Mouse (Mus musculus): Measurements from ENCODE around the gene Casq1. TPM values are rescaled to one million over a fixed set of nuclear protein-coding genes. Genes with fewer than 3 reads are reported as not detected.

The Casq1 gene
- total RNA-seq, 4 experiments from 2014 or later: 0.21 to 0.30 (median 0.29) TPM; not detected in 1

DNA sequence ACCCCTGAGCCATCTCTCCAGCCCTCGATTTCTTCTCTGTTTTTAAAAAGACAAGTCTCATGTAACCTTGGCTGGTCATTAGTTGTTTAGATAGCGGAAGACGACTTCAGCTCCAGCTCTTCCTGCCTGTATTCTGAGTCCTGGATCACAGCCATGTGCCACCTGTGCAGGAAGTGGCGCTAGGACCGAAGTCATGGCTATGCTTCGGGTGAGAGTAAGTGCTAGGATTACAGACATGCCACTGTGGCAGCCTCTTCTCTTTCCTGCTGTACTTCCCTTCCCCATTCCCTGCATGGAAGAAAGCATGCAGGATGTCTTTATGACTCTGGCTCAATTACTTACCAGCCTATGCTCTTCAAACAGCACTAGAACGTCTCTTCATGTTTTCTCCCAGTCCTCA, 40.6 kb downstream of the Casq1 start:
- DNase-seq: no peak

DNA sequence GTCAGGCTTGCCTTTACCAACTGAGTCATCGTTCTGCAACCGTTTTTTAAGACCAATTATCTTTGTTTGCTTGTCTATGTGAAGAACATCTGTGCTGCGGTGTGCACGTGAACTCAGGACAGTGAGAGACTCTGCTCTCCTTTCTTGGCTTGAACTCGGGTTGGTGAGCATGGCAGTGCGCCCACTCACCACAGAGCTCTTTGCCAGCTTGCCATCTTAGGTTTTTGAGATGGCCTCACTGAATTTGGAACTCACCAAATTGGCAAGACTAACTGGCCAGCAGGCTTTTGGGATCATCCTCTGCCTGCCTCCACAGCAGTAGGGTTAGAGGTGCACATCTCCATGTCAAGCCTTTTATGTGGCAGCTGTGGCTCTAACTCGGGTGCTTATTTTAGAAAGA, 41.9 kb downstream of the Casq1 start:
- no peak for DNase-seq

DNA sequence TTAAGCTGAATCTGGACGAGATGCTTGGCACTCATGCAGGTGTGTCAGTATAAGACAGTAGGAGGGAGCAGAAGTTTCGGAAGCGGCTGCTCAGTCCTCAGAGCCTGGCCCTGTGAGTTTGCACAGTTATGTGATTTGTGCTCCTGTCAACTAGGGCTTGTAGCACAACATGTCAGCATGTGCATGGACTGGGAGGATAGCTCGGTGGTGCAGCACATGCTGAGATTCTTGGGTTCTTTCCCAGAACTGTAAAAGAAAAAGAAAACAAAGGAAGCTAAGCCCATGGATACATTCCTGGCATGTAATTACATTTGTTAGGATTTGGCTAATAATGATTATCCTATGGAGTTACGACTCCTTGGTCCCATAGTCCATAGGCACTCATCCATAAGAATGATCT, 46.5 kb downstream of the Casq1 start:
- no peak for DNase-seq

DNA sequence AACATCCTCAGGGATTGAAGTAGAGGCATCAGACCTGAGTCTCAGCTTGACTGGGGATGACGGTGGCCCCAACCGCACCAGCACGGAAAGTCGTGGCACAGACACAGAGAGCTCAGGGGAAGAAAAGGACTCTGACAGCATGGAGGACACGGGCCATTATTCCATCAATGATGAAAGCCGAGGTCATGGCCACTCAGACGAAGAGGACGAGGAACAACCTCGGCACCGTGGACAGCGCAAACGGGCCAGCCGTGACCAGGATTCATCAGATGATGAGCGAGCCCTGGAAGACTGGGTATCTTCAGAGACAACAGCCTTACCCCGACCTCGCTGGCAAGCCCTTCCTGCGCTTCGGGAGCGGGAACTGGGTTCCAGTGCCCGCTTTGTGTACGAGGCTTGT, 47.3 kb downstream of the Casq1 start:
- peak; percentile 25 for DNase-seq

DNA sequence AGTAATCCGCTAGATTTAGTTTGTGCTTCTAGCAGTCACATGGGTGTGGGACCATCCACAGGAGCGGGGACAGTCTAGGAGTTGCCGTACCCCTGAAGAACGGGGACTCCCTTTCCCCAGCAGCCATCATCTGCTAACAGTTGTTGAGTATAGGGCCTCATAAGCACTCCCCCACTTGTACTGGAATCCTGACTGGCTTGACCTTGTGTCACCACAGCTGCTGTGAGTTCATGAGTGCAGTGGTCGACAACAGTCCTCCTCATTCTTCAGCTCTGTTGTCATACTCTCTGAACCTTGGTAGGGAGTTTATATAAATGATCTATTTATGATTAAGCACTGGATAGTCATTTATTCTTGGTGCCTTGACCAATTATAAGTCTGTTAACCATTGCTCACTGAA, 49.9 kb downstream of the Casq1 start:
- no peak for DNase-seq

DNA sequence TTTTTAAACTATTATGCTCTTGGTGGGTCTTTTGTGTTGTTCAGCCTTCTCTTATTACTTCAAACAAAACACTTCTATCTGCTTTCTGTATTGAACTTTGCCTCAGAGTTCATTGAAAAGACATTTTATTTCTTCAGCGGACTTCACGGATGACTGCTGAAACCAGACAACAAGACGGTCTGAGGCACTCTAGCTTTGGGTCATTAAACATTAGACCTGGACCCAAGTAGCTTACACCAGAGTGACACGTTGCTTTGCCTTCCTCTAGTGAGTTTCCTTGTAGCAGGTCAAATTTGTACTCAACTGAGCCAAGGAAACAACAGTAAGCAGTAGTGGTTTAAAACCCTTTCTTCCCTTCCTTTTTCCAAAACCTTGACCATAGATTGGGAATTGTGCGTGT, 51.8 kb downstream of the Casq1 start:
- no peak for DNase-seq

DNA sequence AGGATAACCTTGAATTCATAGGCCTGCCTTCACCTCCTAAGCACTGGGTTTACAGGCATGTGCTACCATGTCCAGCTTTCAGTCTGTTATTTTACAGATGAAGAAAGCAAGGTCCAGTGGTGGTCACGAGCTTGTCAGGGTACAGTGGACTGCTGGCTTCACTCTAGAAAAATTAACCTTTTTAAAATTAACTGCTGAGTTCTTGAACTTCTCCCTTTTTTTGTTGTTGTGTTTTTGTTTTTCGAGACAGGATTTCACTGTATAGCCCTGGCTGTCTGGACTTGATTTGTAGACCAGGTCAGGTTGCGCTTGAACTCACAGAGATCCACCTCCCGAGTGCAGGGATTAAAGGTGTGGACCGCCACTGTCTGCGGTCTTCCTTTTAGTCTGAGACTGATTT, 56.7 kb downstream of the Casq1 start:
- no peak for DNase-seq

DNA sequence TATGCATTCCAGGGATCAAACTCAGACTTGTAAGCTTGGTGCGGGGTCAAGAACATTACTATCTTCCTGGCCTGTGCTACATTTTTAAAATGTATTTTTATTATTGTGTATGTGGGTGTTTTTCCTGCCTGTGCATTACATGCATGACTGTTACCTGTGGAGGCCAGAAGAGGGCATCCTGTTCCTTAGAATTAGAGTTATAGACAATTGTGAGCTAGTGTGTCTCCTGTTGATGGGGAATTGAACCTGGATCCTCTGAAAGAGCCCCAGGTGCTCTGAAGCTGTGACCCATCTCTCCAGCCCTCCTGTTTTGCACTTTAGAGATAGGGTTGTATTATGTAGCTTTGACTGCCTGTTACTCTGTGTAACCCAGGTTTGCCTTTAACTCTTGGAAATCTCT, 57.7 kb downstream of the Casq1 start:
- no peak for DNase-seq

DNA sequence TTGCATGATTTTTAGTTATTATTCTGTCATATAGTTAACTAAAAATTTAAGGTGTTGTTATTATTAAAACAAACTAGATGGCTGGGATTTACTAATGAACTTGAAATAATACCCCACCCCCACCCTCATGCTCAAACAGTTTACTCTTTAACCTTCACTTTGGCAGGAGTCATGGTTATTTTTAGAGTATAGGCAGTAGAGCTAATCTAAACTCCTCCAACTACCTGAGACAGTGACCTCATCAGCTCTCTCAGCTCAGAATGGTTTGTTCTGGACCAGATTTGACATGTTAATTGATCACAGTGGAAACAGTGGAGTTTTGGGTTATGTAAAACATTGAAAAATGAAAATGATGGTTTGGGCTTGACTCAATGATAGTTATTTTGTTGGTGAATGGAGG, 59.2 kb downstream of the Casq1 start:
- no peak for DNase-seq

DNA sequence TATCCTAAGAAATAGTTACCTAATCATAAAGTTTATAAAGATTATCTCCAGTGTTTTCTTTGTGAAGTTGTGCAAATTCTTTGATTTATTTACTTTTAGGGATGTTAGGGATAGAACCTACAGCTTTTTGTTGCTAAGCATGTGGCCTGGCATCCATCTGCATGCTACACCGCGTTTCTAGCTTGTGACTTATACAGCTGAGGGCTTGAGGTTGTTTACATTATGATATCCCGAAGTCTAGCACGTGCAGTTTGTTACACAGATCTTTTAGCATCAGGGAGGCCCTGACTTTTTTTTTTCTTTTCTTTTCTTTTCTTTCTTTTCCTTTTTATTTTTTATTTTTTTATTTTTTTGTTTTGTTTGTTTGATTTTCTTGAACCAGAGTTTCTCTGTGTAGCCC, 59.7 kb downstream of the Casq1 start:
- no peak for DNase-seq

Other genes starting within 250 kb of the Casq1 start
- gene Vangl2, start 191.4 kb downstream of the Casq1 start, total RNA-seq (2022): 1 to 10 TPM; 4.8 to 7.7 (median 5.1) TPM
- not detected for gene Nhlh1, start 162.3 kb downstream of the Casq1 start, total RNA-seq (2022)
- gene Copa, start 137.3 kb downstream of the Casq1 start, total RNA-seq (2022): 100 to 1,000 TPM; 180 to 214 (median 195) TPM
- gene Ncstn, start 137.1 kb downstream of the Casq1 start, total RNA-seq (2022): 100 to 1,000 TPM; 110 to 135 (median 124) TPM
- gene Pex19, start 93.1 kb downstream of the Casq1 start, total RNA-seq (2022): 100 to 1,000 TPM in 3 of 4 experiments, 10 to 100 TPM in 1; 99.8 to 153 (median 120) TPM
- 100 to 1,000 TPM; 141 to 189 (median 156) TPM for gene Dcaf8, start 71.8 kb downstream of the Casq1 start, total RNA-seq (2022)
- gene Pea15a, start 13.1 kb downstream of the Casq1 start, total RNA-seq (2022): 10 to 100 TPM; 48.4 to 89.7 (median 63.1) TPM
- gene Atp1a4, start 38.5 kb upstream of the Casq1 start, total RNA-seq (2022): 1 to 10 TPM in 2 of 4 experiments, under 1 TPM in 2; 0.12 to 1.1 (median 0.76) TPM
- 10 to 100 TPM; 32.7 to 37.0 (median 35.8) TPM for gene Igsf8, start 41.8 kb upstream of the Casq1 start, total RNA-seq (2022)
- 100 to 1,000 TPM in 1 of 4 experiments, 10 to 100 TPM in 3; 34.9 to 107 (median 92.5) TPM for gene Atp1a2, start 78.2 kb upstream of the Casq1 start, total RNA-seq (2022)
- gene Kcnj9, start 109.5 kb upstream of the Casq1 start, total RNA-seq (2022): under 1 TPM; 0.10 to 0.95 (median 0.48) TPM
- gene Kcnj10, start 121.3 kb upstream of the Casq1 start, total RNA-seq (2022): 1 to 10 TPM; 1.0 to 2.6 (median 1.7) TPM
- 10 to 100 TPM; 11.1 to 13.2 (median 11.8) TPM for gene Pigm, start 156.7 kb upstream of the Casq1 start, total RNA-seq (2022)

Measured in adrenal gland, adult 8-10 months (tissue).